Mouse (Mus musculus) mesoderm, embryonic 11.5 days (tissue): ENCODE data around the gene Fam47e.
"Not testable (repeated sequence)": the region's sequence is repeated elsewhere in the genome, so short reads cannot be mapped to it uniquely, and the experiment has no call there.

Source experiments
- DNase-seq: peaks from one replicate; pipeline ENCODE4 v3.0.0-alpha.2; 2012; ENCODE audit warnings: low read depth, low spot score

Fam47e gene

DNA sequence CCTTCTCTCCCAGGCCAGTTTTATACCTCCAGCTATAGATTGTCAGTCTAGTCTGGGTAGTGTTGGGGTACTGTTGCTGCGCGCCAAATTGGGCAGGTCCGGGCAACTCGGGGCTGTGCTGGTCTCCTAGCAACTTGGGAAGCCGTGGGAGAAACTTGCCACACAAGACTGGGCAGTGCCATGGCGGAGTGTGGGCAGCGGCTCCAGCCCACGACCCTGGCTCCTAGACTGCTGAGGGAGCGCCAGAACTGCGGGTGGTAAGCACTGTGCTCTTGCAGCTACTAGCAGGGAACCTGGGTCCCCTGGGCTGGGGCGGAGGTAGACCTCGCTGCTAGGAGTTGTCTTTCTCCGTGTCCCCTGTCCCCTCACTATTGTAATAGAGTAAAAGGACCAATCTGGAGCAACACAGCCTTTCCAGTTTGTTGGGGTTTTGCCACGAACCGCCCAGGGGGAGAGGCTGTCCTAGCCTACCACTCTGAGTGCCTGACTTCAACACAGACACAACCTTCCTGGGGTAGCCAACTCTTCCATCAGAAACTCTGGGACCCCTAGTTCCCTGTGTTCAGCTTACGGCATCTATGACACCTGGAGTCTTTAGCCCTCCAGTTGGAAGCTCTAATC, at the start of gene Fam47e:
Gene Fam47e, plus strand, starts transcription at position 179 of the 621 bp plus-strand sequence.
- no peak for DNase-seq

DNA sequence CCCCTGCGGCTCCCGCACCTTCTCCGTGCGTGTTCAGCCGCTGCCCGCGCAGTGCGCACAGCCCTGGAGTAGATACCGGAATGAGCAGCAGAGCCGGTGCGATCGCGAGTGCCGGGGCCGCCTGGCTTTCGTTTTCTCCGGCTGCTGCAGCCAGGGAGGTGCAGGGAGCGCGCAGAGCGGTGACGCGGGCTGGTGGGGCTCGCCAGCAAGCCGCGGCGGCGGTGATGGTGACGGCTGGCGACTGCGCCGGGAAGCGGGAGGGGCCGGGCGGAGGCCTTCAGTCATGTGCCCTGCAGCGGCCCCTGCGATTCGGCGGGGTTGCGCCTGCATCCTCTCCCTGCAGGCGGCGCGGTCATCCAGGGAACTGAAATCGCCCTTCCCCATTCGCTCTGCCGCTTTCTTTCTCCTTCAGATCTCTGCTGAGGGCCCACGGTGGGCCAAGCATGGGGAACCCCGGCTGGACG, 49.4 kb upstream of the Fam47e start:
- DNase-seq: peak; percentile 94

DNA sequence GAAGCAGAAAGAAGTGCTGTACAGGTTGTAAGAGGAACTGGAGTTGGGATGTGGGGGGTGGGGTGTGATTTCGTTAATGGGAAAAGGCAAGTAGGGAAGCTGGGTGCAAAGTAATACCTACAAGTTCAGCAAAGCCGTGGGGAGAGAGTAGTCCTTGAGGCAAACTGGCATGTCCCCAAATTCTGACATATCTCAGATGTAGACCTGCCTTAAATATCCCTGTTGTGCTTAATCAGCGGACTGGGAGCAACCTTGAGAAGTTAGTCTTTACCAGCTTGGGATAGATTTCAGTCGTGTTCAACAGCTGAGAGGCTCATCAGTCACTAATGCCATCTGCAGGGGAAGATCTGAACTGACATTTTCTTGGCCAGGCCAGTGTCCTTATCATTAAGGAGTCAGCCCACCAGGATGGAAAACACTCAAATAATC, 48.6 kb upstream of the Fam47e start:
- peak; percentile 54 for DNase-seq

DNA sequence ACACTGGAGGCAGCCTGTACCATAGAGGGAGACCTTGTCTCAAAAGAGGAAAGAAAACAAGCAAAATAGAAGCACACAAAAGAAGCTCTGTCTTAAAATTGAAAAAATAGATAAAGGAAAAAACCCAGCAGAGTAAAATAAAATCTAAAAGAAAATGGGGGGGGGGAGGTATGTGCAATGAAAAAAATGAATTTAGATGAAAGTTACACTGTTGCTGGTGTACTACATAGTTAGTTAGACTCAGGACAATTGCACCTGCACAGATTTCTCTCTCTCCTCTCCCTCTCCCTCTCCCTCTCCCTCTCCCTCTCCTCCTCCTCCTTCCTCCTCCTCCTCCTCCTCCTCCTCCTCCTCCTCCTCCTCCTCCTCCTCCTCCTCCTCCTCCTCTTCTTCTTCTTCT, 48.1 kb upstream of the Fam47e start, which contains the start of gene Scarb2:
Gene Scarb2, minus strand, starts transcription at position 101 of the 400 bp plus-strand sequence.
- DNase-seq: no peak

DNA sequence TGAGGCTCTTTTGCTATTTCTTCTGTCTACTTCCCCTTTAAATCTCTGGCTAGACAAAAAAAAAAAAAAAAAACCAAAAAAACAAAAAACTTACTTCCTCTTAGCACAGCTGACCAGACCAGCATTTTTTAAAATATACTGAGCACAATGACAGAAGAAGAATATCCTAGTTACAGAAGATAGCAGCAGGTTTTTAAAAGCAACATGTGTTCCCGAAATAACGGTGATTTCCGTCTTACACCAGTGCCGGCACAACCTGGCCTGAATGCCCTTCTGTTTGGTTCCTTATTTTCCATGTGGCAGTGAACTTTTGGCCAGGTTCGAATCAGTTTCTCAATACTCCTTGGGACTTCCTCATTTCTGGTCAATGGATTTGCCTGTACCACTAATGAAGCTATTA, 46.0 kb upstream of the Fam47e start:
- DNase-seq: no peak

DNA sequence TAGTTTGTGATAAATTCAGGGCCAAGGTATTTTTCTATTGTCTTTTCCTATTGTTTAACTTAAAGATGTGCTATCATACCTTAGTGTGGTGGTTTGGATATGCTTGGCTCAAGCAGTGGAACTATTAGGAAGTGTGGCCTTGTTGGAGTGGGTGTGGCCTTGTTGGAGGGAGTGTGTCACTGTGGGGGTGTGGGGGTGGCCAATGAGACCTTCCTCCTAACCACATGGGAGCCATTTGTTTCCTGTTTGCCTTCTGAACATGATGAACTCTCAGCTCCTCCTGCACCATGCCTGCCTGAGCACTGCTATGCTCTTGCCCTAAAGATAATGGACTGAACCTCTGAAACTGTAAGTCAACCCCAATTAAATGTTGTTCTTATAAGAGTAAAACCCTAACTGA, 43.6 kb upstream of the Fam47e start:
- no peak for DNase-seq

DNA sequence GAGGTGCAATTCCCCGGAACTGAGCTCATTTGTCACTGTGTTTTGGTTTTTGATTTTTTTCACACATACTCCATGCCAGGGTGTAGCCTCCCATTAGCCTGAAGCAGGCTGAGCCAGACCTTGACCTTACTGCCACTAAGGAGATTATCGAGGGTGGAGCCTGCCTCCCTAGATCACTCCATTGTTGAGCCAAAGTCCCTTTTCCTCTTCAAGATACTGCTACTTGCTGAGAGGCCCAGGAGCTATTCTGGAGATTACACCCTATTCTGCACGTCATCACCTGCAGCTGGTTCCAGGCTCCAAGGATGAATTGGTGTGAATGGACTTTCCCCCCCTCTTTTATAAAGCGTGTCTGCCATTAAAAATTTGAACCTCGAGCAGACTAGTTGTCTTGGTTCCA, 42.8 kb upstream of the Fam47e start:
- DNase-seq: no peak

DNA sequence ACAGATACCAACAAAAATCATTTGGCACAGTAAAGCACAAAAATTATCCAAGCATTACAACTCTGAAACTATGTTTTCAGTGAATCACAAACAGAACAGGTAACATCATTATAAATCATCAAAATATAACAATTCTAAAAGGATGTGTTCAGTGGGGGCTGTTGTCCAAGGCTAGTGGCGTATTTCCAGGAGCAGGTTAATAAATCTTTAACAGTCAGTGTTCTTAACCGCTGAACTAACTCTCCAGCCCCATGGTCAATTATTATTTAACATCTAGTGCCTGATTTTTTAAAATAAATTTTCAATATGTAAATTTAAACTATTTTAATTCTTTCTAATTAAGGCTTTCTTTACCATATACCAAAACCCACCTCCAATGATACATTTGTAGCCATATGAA, 33.7 kb upstream of the Fam47e start:
- not testable (repeated sequence) for DNase-seq

DNA sequence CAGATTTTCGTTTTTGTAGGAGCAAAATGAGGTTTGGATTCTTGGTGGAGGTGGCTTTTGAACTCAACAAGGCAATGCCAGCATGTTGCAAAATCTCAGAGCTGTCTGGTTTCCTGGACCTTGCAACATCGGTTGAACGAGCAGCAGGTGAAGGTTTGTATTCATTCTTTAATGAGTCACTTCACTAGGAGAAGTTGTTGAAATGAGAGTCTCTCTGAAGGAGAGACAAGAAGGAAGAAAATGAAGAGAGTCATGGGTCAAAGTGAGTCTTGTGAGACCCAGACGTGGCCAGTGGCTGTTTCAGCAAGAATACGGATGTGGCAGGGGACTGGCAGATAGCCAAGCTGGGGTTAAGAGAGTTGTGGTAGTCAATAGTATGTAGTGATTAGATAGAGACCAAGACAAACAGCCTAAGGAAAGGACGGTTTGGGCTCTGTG, 30.0 kb upstream of the Fam47e start:
- no peak for DNase-seq

DNA sequence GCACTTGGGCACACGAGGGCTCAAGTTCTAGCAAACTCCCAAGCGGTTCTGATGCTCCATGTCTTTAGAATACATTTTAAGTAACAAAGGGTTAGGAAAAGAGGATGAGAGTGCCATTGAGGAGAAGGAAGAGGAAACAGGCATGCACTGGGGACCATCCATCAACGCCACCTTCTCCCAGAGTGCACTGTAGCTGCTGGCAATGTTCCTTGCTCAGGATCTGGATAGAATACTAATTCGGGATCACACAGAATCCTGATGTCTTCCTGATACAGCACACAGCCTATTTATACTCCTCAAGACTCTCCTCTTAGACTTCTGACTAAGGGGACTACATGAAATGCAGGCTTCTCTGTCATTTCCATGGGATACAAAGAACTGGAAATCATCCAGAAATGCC, 15.2 kb upstream of the Fam47e start:
- no peak for DNase-seq

DNA sequence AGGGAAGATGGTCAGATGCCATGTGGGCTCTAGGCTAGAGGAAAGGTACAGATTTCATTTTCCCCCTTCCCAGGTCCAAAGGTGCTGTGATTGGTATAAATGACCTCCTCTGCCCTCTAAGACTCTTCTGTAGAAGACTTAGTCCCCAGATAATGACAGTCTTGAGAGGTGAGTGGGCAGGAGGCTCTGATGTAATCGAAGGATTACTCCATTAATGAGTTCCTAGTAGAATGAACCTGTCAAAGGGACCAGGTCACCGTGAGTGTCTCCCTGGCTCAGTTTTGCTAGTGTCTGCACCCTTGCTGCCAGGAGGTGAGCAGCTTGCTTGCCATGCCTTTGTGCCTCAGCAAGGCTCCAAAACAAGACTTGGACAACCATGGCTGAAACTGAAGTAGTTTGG, 2.3 kb upstream of the Fam47e start:
- no peak for DNase-seq

DNA sequence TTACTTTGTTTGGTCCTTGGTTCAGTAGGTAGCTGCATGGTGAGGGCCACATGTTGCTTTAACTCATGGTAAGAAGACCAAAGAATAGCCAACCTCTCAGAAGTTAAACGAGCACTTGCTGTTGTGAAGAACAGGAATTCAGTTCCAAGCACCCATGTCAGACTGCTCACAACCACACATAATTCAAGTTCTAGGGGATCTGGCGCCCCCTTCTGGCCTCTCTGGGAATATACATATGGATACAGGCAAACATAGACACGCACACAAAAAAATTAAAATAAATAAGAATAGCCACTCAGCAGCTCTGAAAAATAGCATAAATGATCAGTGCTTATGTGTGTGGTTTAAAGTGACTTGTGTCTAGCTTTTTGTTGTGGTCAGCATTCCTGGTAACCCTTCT, 930 bp upstream of the Fam47e start:
- DNase-seq: no peak

DNA sequence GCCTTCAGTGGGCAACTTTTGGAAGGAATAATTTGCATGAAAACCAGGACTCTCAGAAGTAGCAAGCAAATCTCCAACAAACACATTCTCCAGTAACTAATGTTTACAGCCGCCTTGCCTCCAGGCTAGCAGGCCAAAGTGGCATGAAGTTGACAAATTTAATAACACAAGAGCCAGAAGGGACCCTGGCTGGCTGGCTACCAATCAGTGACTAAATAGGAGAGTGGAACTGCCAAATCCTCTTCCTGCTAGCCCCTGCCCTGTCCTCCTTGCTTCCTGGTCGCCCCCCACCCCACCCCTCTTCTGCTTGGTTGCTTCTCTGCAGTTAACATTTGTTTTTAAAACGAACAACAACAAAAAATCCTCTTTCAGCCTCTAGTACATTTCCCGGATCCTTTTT, 426 bp upstream of the Fam47e start:
- DNase-seq: no peak

DNA sequence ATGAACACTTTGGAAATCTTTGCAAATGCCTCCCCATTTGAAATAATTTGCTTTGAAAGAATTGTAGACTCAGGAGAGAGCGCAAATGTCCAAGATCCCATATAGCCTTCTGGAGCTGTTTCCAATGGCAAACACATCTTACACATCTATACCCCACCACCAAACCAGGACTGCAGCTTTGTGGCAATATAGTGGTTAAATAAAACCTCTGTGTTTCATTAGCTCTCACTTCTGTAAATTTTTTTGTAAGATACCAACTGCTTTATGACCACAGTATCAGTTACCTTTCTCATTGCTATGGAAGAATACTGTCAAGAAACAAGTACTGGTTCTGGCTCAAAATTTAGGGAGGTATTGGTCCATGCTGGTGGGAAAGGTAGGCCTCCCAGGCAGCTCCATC, 1.0 kb downstream of the Fam47e start:
- no peak for DNase-seq

DNA sequence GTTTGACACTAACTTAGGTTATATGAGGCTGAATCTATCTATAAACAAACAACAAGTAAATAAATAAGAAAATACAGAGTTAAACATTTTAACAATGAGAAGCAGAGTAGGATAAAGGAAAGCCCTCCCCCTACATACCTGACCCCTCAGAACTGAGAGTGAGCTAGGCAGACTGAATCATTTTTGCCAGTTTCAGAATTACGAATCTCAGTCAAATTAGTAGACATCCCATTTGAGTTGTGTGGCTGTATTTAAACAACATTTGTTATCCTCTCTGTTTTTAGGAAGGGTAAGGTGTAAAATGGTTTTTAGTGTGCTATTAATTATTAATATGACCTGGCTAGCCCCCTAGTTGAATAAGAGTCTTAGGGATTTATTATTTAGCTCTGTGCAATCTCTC, 2.6 kb downstream of the Fam47e start:
- DNase-seq: no peak

DNA sequence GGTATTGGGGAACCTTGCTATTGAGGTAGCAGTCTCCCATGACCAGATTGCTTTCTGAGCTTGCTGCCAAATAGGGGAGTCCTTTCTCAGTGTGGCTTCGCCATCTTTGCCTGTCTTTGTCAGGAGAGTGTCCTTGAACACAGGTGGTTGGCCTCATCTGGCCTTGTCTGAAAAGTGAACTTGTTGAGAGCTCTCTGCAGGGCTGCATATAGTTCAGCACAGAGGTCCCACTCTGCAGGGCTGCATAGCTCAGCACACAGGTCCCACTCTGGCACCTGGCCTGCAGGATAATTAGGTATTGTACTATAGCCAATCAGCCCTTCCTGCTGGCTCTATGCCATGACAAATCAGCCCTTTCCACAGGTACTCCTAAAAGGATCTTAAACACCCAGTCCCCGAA, 5.3 kb downstream of the Fam47e start:
- DNase-seq: no peak

DNA sequence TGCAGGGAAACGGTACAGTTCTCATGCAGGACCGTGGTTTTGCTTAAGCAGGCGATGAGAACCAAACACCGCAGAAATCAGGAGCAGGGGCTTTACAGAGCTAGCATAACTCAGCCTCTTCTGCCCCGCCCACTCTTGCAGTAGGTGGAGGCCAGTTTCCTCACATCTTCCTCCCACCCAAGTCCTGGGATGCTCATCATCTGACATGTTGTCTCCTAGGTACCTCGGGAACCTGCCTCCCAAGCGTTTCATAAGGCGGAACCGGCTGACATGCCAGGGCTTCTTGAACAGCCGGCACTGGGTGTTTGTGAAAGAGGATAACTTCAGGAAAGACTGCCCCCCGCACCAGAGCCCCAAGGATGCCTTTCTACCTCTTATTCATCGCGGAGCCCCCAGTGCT, 7.1 kb downstream of the Fam47e start:
- no peak for DNase-seq

DNA sequence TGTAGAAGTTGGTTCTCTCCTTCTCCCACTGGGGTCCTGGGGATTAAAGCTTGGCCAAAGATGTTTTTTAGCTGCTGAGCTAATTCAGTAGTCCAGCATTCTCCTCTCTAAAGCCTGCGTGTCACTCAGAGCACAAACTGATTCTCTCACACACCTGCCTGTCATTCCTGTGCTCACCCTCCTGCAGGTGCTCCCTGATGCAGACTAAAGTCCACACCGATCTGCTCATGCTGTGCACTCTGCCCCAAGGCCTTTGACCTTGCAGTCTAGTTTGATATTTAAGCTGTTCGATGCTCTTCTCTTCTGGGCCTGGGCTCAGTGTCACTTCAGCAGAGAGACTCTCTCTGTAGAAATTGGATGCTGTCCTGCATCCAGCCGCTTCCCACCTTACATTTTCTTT, 16.4 kb downstream of the Fam47e start:
- no peak for DNase-seq

DNA sequence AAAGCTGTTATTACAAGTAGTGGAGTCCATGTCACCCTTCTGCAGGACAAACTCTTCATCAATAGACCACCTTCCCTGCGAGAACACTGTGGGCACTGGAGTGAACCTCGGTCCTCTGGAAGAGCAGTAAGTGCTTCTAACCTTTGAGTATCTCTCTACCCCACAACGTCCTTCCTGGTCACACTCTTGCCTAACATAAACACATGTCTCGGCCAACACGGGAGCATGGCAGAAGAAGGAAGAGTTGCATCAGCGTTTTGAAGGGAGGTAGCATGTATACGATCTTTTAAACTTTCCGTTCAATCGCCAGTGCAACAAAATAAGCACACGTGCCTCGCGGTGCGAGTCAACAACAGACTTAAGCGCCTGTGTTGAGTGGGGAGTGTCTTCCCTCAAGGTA, 24.7 kb downstream of the Fam47e start:
- DNase-seq: no peak

DNA sequence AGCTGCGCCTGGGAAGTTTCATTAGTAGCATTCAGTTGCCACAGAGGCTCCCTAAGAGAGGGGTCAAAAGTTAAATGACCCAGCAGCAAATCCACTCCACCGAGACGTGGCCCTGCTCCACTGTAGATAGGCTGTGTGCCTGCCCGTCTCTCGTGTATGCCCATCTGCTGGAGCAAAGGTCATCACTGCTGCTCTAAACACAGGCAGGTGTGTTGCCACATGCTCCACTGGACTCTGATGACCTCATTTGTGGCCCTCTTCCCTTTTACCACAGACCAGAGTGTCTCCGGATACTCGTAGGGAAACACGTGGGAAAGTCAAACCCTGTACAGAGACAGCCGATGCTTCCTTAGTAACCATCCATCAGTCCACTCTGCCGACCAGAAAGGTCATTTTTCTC, 31.1 kb downstream of the Fam47e start:
- peak; percentile 22 for DNase-seq

DNA sequence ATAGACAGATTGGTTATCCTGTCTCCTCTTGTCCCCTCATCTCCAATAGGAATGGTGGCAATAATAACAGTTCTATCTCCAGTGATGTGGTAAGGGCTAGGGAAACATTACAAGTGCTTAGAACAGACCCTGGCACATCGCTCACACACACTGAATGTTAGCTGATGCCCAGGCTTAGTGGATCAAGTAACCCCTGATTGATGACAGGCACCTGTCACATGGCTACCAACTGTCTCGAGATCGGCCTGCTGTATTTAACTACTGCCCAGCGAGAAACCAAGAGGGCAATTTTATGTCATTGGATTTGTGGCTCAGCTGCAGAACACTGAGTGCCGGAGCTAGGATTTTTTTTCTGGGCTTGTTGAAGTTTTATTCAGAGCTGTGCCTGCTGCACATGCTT, 40.2 kb downstream of the Fam47e start:
- DNase-seq: no peak

DNA sequence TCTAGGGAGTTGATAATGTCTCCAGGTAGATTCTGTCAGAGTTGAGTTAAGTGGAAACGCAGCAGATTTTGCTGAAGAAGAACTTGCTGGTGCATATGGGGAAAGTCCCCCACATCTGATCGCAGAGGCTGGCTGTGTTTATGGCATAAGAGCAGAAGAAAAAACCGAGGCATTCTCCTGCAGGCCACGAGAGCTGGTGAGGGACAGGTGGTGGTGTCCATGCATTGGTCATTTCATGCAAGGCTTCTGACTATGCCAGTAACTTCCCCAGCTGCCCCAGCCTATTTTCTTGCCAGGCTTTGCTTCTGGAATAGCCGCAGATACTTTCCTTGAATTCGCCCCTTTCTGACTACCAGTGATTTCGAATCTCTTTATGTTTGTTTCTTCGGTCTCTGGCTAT, 42.0 kb downstream of the Fam47e start:
- DNase-seq: no peak

DNA sequence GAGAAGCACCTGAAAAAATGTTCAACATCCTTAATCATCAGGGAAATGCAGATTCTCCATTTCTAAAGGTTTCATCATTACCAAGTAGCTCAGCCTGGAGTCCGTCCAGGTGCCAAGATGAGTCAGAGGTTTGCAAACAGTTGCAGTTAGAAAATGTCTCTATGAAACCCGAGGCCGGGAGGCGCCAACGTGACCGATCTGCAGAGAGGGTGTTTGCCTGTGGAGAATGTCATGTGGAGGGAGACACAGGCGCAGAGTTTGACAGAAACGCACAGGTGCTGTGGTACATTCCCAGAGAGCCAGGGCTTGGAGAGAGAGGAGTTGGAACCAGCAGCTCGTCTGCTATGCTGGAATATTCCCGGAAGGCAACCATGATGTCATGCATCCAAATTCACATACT, 44.2 kb downstream of the Fam47e start:
- peak; percentile 15 for DNase-seq
